Mouse (Mus musculus) midbrain, postnatal 0 days (tissue): ENCODE data around the gene Ctsc. TPM values are rescaled to one million over a fixed set of nuclear protein-coding genes. Genes with fewer than 3 reads are reported as not detected.

Source experiments
- ATAC-seq: fragments of 200-750 bp; cut with Nextera tagmentation; 2 replicates; pipeline ENCODE4 v1.8.0; 2017; ENCODE audit warnings: moderate number of reproducible peaks, mild to moderate bottlenecking, moderate TSS enrichment, moderate library complexity; ENCODE audit not compliant: low FRiP score
- DNase-seq: peaks from one replicate; pipeline ENCODE4 v3.0.0-alpha.2; 2015; ENCODE audit warnings: low spot score
- H3K27ac ChIP-seq: fragments of 300-500 bp; sonication (generic); 2 replicates; pipeline ENCODE4 v1.5.1; 2014; ENCODE audit warnings: low read depth, mild to moderate bottlenecking, low read length, mixed read lengths
- H3K27me3 ChIP-seq: fragments of 300-500 bp; sonication (generic); 2 replicates; pipeline ENCODE4 v1.6.1; 2014; ENCODE audit warnings: low read length, control low read depth, mixed read lengths; ENCODE audit not compliant: insufficient read depth
- H3K36me3 ChIP-seq: fragments of 300-500 bp; sonication (generic); 2 replicates; pipeline ENCODE4 v1.6.1; 2014; ENCODE audit warnings: low read length, control low read depth, mixed read lengths; ENCODE audit not compliant: insufficient read depth
- H3K4me1 ChIP-seq: fragments of 300-500 bp; sonication (generic); 2 replicates; pipeline ENCODE4 v1.6.1; 2014; ENCODE audit warnings: mild to moderate bottlenecking, control low read depth, antibody characterized with exemption, low read length, mixed read lengths; ENCODE audit not compliant: insufficient read depth
- H3K4me2 ChIP-seq: fragments of 300-500 bp; sonication (generic); 2 replicates; pipeline ENCODE4 v1.6.1; 2014; ENCODE audit warnings: low read depth, mild to moderate bottlenecking, low read length, mixed read lengths; ENCODE audit not compliant: poor library complexity, severe bottlenecking
- H3K4me3 ChIP-seq: fragments of 300-500 bp; sonication (generic); 2 replicates; pipeline ENCODE4 v1.5.1; 2014; ENCODE audit warnings: low read depth, mild to moderate bottlenecking, low read length, moderate library complexity
- H3K9ac ChIP-seq: fragments of 300-500 bp; sonication (generic); replicated peaks from 2 replicates; pipeline ENCODE4 v1.6.1; 2014; ENCODE audit warnings: mild to moderate bottlenecking, low read length, moderate library complexity, mixed read lengths; ENCODE audit not compliant: poor library complexity, severe bottlenecking
- H3K9me3 ChIP-seq: fragments of 300-500 bp; sonication (generic); 2 replicates; pipeline ENCODE4 v1.6.1; 2016; ENCODE audit warnings: low read length, control low read depth
- CTCF ChIP-seq: IDR thresholded peaks from 2 replicates; pipeline ENCODE4 v1.5.1; 2016; ENCODE audit warnings: antibody characterized with exemption, mild to moderate bottlenecking
- WGBS: fragments of 180-500 bp; shearing (Covaris S2); extraction: QIAGEN DNeasy Blood & Tissue Kit; methylation state at CpG from one replicate; pipeline ENCODE4 v1.1.7; 2014; 5-methylcytosine and 5-hydroxymethylcytosine counted together
- polyA plus RNA-seq: library from polyadenylated mRNA; unstranded; fragments of >200 nt; fragmentation: Nextera tagmentation; extraction: Ambion mirVana; gene quantifications from 2 replicates; pipeline ENCODE4 v1.2.1, GENCODE M21; 2015
- total RNA-seq: library from RNA; depleted of rRNA; stranded (reverse); fragments of >200 nt; gene quantifications from 2 replicates; pipeline ENCODE4 v1.2.3, GENCODE M21; 2014

Ctsc gene
- total and polyA plus RNA-seq, 2 experiments from 2014 or later: 8.4 to 14.6 TPM

- no peak overlapping the region for H3K4me3 ChIP-seq
- no peaks in the 10 kb centered on the region for H3K36me3 ChIP-seq
- H3K9me3 ChIP-seq: no peaks in the 10 kb centered on the region
- TF ChIP-seq CTCF: no peak
- no peak overlapping the region for H3K9ac ChIP-seq
- DNase-seq (no peak), ATAC-seq (no peak)
- no peaks in the 10 kb centered on the region for H3K4me1 ChIP-seq
- no peaks in the 10 kb centered on the region for H3K27me3 ChIP-seq
- H3K4me2 ChIP-seq: no peak overlapping the region
- 76% methylated on average over 2 of the region's 2 CpGs for WGBS
- H3K27ac ChIP-seq: no peak overlapping the region
Observed at GRCm38 (mm10) chr7:88292044-88292443, 14.2 kb downstream of the Ctsc start.

- Histone ChIP-seq H3K9me3 (no peaks in the 10 kb centered on the region), H3K4me2 (no peak overlapping the region), H3K27me3 (no peaks in the 10 kb centered on the region), H3K36me3 (no peaks in the 10 kb centered on the region), H3K4me1 (no peaks in the 10 kb centered on the region), H3K4me3 (no peak overlapping the region), H3K9ac (no peak overlapping the region), H3K27ac (no peak overlapping the region)
- 58% methylated on average over 6 of the region's 6 CpGs for WGBS
- ATAC-seq (no peak), DNase-seq (no peak)
- TF ChIP-seq CTCF: no peak
Observed at GRCm38 (mm10) chr7:88293907-88294306, 16.0 kb downstream of the Ctsc start.

- Histone ChIP-seq H3K36me3 (no peaks in the 10 kb centered on the region), H3K9ac (no peak overlapping the region), H3K4me2 (no peak overlapping the region), H3K4me3 (no peak overlapping the region), H3K27ac (no peak overlapping the region), H3K9me3 (no peaks in the 10 kb centered on the region), H3K4me1 (no peaks in the 10 kb centered on the region), H3K27me3 (no peaks in the 10 kb centered on the region)
- DNase-seq: no peak
- no peak; the same call in 1 of the 2 replicates for ATAC-seq
- 76% methylated on average over 1 of the region's 1 CpGs for WGBS
- TF ChIP-seq CTCF: no peak
Observed at GRCm38 (mm10) chr7:88295989-88296388, 18.1 kb downstream of the Ctsc start.

- no peak for ATAC-seq
- no peak overlapping the region for H3K27ac ChIP-seq
- DNase-seq: no peak
- H3K4me3 ChIP-seq: no peak overlapping the region
- WGBS: 76% methylated on average over 6 of the region's 6 CpGs
- H3K4me2 ChIP-seq: no peak overlapping the region
- H3K9me3 ChIP-seq: no peaks in the 10 kb centered on the region
- no peaks in the 10 kb centered on the region for H3K27me3 ChIP-seq
- no peaks in the 10 kb centered on the region for H3K4me1 ChIP-seq
- H3K9ac ChIP-seq: no peak overlapping the region
- TF ChIP-seq CTCF: no peak
- no peaks in the 10 kb centered on the region for H3K36me3 ChIP-seq
Observed at GRCm38 (mm10) chr7:88296932-88297331, 19.0 kb downstream of the Ctsc start.

- no peak overlapping the region for H3K27ac ChIP-seq
- no peak overlapping the region for H3K4me3 ChIP-seq
- no peaks in the 10 kb centered on the region for H3K27me3 ChIP-seq
- no peak overlapping the region for H3K9ac ChIP-seq
- no peak for DNase-seq
- H3K36me3 ChIP-seq: no peaks in the 10 kb centered on the region
- no peak for TF ChIP-seq CTCF
- no peak for ATAC-seq
- no peak overlapping the region for H3K4me2 ChIP-seq
- H3K9me3 ChIP-seq: no peaks in the 10 kb centered on the region
- 89% methylated on average over 4 of the region's 4 CpGs for WGBS
- no peaks in the 10 kb centered on the region for H3K4me1 ChIP-seq
Observed at GRCm38 (mm10) chr7:88305750-88306149, 27.9 kb downstream of the Ctsc start.

GRCm38 (mm10) chr7:88306725-88307124 lies 28.8 kb downstream of the Ctsc start:
- Histone ChIP-seq H3K9me3 (no peaks in the 10 kb centered on the region), H3K9ac (no peak overlapping the region), H3K4me1 (no peaks in the 10 kb centered on the region), H3K36me3 (no peaks in the 10 kb centered on the region), H3K27me3 (no peaks in the 10 kb centered on the region), H3K27ac (no peak overlapping the region), H3K4me2 (no peak overlapping the region), H3K4me3 (no peak overlapping the region)
- no peak for TF ChIP-seq CTCF
- ATAC-seq (no peak), DNase-seq (no peak)
- 92% methylated on average over 3 of the region's 3 CpGs for WGBS
